Mouse (Mus musculus): Measurements from ENCODE around the gene Cd82.

Gene Cd82

GRCm38 (mm10) chr2:93415281-93415680, 47.7 kb downstream of the Cd82 start:
- peak; percentile 28 for DNase-seq (ENCODE audit: low read depth)

GRCm38 (mm10) chr2:93414163-93414562, 48.8 kb downstream of the Cd82 start:
- no peak for DNase-seq (ENCODE audit: low read depth)

GRCm38 (mm10) chr2:93413367-93414014, 49.4 kb downstream of the Cd82 start:
- DNase-seq (ENCODE audit: low read depth), result peak; percentile 57

GRCm38 (mm10) chr2:93412101-93412500, 50.8 kb downstream of the Cd82 start:
- no peak for DNase-seq (ENCODE audit: low read depth)

GRCm38 (mm10) chr2:93410899-93411570, 51.9 kb downstream of the Cd82 start:
- no peak for DNase-seq (ENCODE audit: low read depth)

- no peak for DNase-seq (ENCODE audit: low read depth)
Observed at GRCm38 (mm10) chr2:93405017-93405425, 57.9 kb downstream of the Cd82 start.

- no peak for DNase-seq (ENCODE audit: low read depth)
Observed at GRCm38 (mm10) chr2:93404169-93404568, 58.8 kb downstream of the Cd82 start.

GRCm38 (mm10) chr2:93403267-93403666, 59.7 kb downstream of the Cd82 start:
- DNase-seq (ENCODE audit: low read depth), result no peak

GRCm38 (mm10) chr2:93391198-93391597, 71.7 kb downstream of the Cd82 start:
- no peak for DNase-seq (ENCODE audit: low read depth)

GRCm38 (mm10) chr2:93390170-93390926, 72.6 kb downstream of the Cd82 start:
- no peak for DNase-seq (ENCODE audit: low read depth)

- no peak for DNase-seq (ENCODE audit: low read depth)
Observed at GRCm38 (mm10) chr2:93386958-93387357, 76.0 kb downstream of the Cd82 start.

- no peak for DNase-seq (ENCODE audit: low read depth)
Observed at GRCm38 (mm10) chr2:93383831-93384230, 79.1 kb downstream of the Cd82 start.

- DNase-seq (ENCODE audit: low read depth), result no peak
Observed at GRCm38 (mm10) chr2:93380680-93381089, 82.3 kb downstream of the Cd82 start.

GRCm38 (mm10) chr2:93377797-93378196, 85.1 kb downstream of the Cd82 start:
- DNase-seq (ENCODE audit: low read depth), result no peak

- DNase-seq (ENCODE audit: low read depth), result no peak
Observed at GRCm38 (mm10) chr2:93377157-93377556, 85.8 kb downstream of the Cd82 start.

- DNase-seq (ENCODE audit: low read depth), result no peak
Observed at GRCm38 (mm10) chr2:93372872-93373271, 90.1 kb downstream of the Cd82 start.

- DNase-seq (ENCODE audit: low read depth), result peak; percentile 7
Observed at GRCm38 (mm10) chr2:93372097-93372571, 90.8 kb downstream of the Cd82 start.
